Mouse (Mus musculus): ENCODE measurements around the gene Mmp25.

Mmp25 gene

DNA sequence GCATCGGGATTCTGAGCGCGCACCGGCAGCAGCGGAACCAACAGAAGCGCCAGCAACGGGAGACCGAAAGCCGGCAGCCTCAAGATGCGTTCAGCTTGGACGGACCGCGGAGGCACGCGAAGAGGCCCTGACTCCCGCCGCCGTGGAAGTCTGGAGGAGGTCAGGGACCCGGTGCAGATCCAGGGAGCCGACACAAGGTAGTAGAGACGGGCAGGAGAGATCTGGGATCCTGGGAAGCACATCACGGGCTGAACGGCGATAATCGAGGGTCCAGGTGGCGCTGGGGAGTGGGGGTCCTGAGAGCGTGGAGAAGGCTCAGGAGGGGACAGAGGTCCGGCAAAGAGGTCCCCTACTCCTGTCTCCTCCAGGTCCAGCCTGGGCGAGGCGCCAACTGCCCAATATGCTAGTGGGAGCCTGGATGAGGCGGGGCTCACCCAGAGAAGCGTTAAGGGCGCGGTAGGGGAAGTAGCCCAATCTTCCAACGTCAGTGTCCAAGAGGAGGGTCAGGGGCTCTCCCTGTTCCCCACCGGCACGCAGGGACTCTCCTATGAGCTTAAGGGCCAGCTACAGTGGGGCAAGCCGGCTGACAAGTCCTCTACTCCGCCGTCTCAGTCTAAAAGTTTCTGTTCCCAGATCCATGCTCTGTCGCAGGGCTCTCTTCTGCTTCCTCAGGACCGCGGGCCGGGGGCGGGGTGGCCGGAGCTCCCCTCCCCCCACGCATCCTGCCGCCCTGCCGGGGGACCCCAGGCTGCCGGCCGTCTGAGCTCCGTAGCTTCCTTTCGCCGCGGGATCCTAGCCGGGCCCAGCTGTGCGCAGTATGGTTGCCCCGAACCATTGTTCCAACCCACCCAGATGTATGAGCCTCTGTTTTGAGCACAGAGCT, at the start of gene Mmp25:
Mmp25 (minus strand) TSS at position 665 of the 883 bp plus-strand sequence.
- DNase-seq (ENCODE audit: low read depth, low spot score): no peak
- Histone ChIP-seq H3K36me3 (ENCODE audit: control insufficient read depth, insufficient read depth, low read length, poor library complexity, severe bottlenecking) (no peaks in the 10 kb centered on the region), H3K27me3 (ENCODE audit: control insufficient read depth, insufficient read depth, low read length, poor library complexity, severe bottlenecking) (no peaks in the 10 kb centered on the region; the same call in 1 of the 2 replicates)

DNA sequence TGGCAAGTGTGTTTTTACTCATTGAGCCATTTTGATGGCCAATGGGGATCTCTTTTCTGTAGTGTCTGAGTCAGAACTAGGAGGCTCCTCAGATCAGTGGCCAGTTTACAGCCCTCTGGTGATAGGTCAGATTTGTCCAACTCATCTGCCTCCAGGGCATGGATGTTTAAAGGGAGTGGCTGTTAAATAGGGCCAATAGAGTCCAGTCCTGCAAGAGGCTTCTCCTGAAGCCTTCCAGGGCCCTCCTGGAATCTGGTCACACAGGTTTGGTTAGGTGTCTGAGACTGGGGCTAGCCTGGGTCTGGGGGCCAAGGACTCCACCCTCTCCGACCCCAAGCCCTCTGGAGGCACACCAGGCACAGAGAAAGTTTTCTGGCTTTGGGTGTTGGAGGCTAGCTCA, 49.4 kb upstream of the Mmp25 start:
- DNase-seq (ENCODE audit: low read depth, low spot score): no peak
- Histone ChIP-seq H3K27me3 (ENCODE audit: control insufficient read depth, insufficient read depth, low read length, poor library complexity, severe bottlenecking) (no peaks in the 10 kb centered on the region; the same call in 1 of the 2 replicates), H3K36me3 (ENCODE audit: control insufficient read depth, insufficient read depth, low read length, poor library complexity, severe bottlenecking) (no peaks in the 10 kb centered on the region)

DNA sequence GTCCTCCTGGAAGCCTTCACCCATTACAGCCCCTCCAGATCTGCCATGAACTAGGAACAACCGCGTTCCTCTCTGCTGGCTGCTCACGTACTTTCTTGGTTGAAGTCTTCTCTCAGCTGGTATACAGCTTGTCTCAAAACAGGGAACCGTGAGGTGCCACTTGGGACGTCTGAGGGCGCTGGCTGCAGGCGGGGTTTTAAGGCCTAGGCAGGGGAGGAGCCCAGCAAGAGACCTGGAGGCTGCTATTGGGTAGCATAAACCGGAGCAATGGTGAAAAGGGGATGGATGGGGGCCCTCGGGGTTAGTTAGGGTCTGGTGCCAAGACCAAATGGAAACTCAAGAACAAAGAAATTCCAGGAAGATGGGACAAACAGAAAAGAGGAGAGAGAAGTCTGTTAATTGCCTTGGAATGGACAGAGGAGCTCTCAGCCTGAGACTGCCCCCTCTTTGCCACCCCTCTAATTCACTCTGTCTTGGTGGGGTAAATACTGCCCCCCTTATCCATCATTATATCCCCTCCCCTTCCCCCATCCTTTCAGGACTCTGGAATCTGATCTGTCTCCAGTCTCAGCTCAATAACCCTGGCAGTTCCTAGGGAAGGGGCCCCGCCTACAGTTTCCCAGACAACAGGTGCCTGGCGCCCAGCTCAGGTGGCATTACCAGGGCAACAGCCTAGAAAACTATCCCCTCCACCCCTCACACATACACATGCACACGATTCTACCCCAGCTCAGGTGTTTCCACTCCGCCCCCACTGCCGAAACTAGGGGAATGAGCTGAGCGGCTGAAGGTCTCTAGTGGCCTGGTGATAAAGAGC, 39.0 kb upstream of the Mmp25 start, which contains the start of gene Cldn9:
Cldn9 (minus strand) TSS at position 171 of the 817 bp plus-strand sequence.
- Histone ChIP-seq H3K36me3 (ENCODE audit: control insufficient read depth, insufficient read depth, low read length, poor library complexity, severe bottlenecking) (no peaks in the 10 kb centered on the region), H3K27me3 (ENCODE audit: control insufficient read depth, insufficient read depth, low read length, poor library complexity, severe bottlenecking) (peaks cover 5% of the 10 kb centered on the region; the same call in 1 of the 2 replicates)
- DNase-seq (ENCODE audit: low read depth, low spot score): no peak

DNA sequence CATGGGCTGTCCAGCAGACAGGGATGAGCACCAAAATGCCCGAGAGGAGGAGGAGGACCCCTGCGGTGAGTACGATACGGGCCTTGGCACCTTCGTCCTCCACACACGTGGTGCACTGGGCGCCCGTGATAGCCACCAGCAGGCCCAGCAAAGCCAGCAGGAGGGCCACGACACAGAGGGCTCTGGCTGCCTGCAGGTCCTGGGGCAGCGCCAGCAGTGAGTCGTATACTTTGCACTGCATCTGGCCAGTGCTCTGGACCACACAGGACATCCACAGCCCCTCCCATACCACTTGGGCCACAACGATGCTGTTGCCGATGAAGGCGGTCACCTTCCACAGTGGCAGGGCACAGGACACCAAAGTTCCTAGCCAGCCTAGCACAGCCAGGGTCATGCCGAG, 38.1 kb upstream of the Mmp25 start:
- H3K27me3 ChIP-seq (ENCODE audit: control insufficient read depth, insufficient read depth, low read length, poor library complexity, severe bottlenecking): peaks cover 5% of the 10 kb centered on the region; the same call in 1 of the 2 replicates
- no peaks in the 10 kb centered on the region for H3K36me3 ChIP-seq (ENCODE audit: control insufficient read depth, insufficient read depth, low read length, poor library complexity, severe bottlenecking)

DNA sequence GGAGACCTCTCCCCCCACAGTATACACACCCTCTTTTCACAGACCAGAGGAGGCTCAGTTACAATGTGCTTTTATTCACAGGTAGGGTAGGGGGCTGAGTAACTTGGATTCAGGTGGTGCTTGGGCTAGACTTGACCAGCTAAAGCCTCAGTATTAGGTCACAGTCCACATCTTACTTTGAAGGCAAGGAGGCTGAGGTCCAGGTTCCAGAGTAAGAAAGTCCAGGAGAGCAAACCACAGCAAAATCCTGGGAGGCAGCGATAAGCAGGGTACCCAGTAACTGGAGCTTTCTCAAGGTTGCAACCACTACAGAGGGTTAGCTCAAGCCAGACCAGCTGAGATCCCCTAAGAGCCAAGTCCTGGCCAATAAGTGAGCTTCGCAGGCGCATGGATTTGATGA, 37.5 kb upstream of the Mmp25 start:
- peaks cover 5% of the 10 kb centered on the region; the same call in 1 of the 2 replicates for H3K27me3 ChIP-seq (ENCODE audit: control insufficient read depth, insufficient read depth, low read length, poor library complexity, severe bottlenecking)
- DNase-seq (ENCODE audit: low read depth, low spot score): no peak
- H3K36me3 ChIP-seq (ENCODE audit: control insufficient read depth, insufficient read depth, low read length, poor library complexity, severe bottlenecking): no peaks in the 10 kb centered on the region

More for the DNA sequence above, 38.1 kb upstream of the Mmp25 start:
- DNase-seq (ENCODE audit: low read depth, low spot score): no peak

DNA sequence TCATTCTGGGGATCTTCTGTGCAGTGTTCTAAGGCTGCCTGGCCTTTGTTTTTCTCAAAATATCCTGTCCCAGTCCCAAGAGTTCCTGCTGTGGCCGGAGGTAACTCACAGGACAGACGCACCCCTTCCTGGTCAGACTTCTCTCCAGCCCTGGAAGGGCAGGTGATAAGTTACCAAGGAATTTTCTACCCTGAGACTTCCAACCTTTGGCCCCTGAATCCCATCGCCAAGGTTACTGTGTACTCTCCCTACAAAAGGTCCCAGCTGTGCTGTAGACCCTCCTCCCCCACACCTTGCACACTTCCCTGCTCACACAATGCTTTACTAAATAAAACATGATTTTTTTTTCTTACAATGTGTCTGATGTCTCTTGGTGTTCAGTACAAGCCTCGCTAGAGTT, 37.0 kb upstream of the Mmp25 start:
- H3K27me3 ChIP-seq (ENCODE audit: control insufficient read depth, insufficient read depth, low read length, poor library complexity, severe bottlenecking): peaks cover 5% of the 10 kb centered on the region; the same call in 1 of the 2 replicates
- DNase-seq (ENCODE audit: low read depth, low spot score): no peak
- H3K36me3 ChIP-seq (ENCODE audit: control insufficient read depth, insufficient read depth, low read length, poor library complexity, severe bottlenecking): no peaks in the 10 kb centered on the region

DNA sequence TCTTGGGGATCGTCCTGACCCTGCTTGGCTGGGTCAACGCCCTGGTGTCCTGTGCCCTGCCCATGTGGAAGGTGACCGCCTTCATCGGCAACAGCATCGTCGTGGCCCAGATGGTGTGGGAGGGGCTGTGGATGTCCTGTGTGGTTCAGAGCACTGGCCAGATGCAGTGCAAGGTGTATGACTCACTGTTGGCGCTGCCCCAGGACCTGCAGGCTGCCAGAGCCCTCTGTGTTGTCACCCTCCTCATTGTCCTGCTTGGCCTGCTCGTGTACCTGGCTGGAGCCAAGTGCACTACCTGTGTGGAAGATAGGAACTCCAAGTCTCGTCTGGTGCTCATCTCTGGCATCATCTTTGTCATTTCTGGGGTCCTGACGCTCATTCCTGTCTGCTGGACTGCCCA, 36.0 kb upstream of the Mmp25 start:
- DNase-seq (ENCODE audit: low read depth, low spot score): no peak
- Histone ChIP-seq H3K36me3 (ENCODE audit: control insufficient read depth, insufficient read depth, low read length, poor library complexity, severe bottlenecking) (no peaks in the 10 kb centered on the region), H3K27me3 (ENCODE audit: control insufficient read depth, insufficient read depth, low read length, poor library complexity, severe bottlenecking) (peaks cover 5% of the 10 kb centered on the region; the same call in 1 of the 2 replicates)

DNA sequence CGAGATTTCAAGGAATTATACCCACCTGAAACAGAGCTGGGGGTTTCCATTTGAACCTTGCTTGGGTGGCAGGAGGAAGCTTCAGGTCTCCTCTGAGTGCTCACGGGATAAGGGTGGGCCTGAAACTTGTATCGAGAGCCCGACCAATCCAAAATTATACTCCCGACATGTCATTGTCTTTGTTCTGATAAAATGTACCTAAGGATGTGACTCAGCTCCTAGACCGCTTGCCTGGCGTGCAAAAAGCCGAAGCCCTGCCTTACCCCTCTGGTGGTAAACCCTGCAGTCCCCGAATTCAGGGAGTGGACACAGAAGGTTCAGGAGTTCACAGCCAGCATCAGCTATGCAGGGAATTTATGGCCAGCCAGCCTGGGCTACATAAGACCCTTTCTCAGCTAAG, 35.3 kb upstream of the Mmp25 start:
- DNase-seq (ENCODE audit: low read depth, low spot score): no peak
- Histone ChIP-seq H3K27me3 (ENCODE audit: control insufficient read depth, insufficient read depth, low read length, poor library complexity, severe bottlenecking) (peaks cover 5% of the 10 kb centered on the region; the same call in 1 of the 2 replicates), H3K36me3 (ENCODE audit: control insufficient read depth, insufficient read depth, low read length, poor library complexity, severe bottlenecking) (no peaks in the 10 kb centered on the region)

DNA sequence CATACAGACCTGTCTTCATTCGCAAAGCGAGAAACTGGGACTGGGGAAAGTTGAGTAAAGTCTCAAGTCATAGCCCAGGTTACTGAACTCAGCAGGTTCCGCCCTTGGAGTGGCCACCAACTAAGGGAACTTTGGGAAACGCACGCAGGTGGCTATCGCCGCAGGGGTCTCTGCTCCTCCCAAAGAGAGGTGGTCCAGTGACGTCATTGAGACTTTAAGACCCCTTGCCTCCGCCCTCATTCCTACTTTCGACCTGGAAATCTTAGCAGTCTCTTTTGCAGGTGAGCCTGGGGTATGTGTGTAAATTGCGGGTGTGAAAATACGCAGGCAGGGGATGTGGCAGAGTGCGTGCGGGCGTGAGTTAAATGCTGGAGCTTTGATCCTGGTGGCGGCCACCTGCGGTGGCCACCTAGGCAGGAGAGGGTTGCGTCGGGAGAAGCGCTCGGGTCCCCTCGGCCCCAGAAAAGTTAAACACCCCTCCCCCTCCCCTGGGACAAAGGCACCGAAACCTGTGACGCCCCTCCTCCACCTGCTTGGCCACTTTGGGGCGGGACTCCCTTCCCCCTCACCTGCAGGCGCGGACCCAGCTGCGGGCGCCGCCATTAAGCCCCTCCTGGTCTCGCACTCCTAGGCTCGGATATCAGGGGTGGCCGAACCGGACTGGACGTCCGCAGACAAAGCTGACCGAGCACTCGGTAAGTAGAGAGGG, 34.2 kb upstream of the Mmp25 start, which contains the start of gene Cldn6:
Cldn6 (plus strand) TSS at position 123 of the 709 bp plus-strand sequence.
- no peaks in the 10 kb centered on the region for H3K36me3 ChIP-seq (ENCODE audit: control insufficient read depth, insufficient read depth, low read length, poor library complexity, severe bottlenecking)
- no peak for DNase-seq (ENCODE audit: low read depth, low spot score)
- peaks cover 5% of the 10 kb centered on the region; the same call in 1 of the 2 replicates for H3K27me3 ChIP-seq (ENCODE audit: control insufficient read depth, insufficient read depth, low read length, poor library complexity, severe bottlenecking)

DNA sequence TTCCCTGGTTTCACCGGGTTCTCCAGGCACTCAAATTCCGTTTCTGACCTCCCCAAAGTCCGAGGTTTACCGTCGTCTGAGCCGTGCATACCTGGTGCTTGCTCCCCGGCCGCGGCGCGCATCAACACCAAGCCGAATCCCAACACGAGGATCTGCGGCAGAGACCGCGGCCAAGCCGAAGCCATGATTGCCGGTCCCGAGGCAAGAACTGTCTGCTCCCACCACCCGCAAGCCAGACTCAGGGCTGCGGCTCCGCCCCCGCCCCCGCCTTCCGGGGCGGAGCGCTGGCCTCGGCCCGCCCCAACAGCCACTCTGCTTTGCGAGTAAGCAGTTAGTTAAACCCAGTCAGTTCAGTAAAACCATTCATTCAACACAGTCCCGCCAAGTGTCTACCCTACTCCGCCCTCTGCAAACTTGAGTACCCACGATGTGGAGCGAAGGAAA, 32.2 kb upstream of the Mmp25 start, which contains the start of gene Tnfrsf12a:
Tnfrsf12a (minus strand) TSS at position 233 of the 444 bp plus-strand sequence.
- H3K36me3 ChIP-seq (ENCODE audit: control insufficient read depth, insufficient read depth, low read length, poor library complexity, severe bottlenecking): no peaks in the 10 kb centered on the region
- H3K27me3 ChIP-seq (ENCODE audit: control insufficient read depth, insufficient read depth, low read length, poor library complexity, severe bottlenecking): 0 out of 2 replicates have a peak, but pooled peaks cover 3% of the 10 kb centered on the region
- DNase-seq (ENCODE audit: low read depth, low spot score): peak; percentile 90

DNA sequence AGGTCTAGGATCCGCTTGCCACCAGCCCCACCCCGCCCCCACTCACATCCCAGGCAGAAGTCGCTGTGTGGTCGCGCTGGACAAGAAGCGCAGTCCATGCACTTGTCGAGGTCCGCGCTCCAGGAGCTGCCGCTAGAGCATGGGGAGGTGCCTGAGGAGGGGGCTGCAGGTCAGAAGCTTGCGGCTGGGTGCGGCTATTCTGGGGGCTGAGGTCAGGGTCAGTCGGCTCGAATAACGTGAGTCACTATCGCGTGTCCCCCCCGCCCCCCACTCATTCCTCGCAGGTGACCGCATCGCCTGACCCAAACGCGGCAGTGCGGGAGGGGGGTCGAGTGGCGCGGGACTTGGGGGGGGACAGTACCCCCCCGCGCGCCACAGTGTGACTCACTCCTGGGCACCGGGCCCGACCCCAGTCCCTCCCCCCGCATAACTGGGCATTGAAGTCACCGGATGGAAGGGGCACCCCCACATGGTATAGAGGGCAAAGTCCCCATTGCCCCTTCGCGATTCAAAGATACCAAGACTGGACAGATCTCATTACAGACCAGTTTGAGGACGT, 31.5 kb upstream of the Mmp25 start:
- H3K36me3 ChIP-seq (ENCODE audit: control insufficient read depth, insufficient read depth, low read length, poor library complexity, severe bottlenecking): no peaks in the 10 kb centered on the region
- 0 out of 2 replicates have a peak, but pooled peaks cover 3% of the 10 kb centered on the region for H3K27me3 ChIP-seq (ENCODE audit: control insufficient read depth, insufficient read depth, low read length, poor library complexity, severe bottlenecking)
- DNase-seq (ENCODE audit: low read depth, low spot score): peak; percentile 42

DNA sequence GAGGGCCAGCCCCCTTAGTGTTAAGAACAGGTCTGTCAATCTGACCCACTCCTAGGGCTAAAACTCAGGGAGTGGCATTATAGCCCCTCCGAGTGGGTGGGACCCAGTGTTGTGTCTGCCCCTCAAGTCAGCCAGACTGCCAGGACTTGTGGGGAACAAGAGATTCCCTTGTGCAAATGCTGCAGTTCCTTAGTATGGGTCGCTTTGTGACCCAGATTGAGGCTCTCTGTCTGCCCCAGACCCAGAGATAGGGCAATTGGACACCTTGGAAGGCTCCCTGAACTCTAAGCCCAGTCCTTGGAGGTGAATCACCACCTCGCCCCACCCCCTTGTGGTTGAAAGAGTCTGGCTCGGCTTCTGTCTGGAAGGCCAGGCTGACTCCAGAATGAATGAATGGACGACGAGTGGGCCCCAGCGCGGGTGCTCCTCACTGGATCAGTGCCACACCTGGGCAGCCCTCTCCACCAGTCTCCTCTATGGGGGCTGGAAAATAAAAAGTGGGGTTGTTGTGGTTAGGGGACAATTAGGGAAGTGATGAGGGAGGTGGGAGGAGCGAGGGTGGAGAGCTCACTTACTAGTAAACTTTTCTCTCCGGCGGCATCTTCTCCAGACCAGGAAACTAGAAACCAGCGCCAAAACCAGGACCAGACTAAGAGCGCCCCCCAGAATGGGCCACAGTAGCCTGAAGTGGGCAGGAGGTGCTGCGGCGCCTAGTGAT, 30.6 kb upstream of the Mmp25 start:
- peak; percentile 57 for DNase-seq (ENCODE audit: low read depth, low spot score)
- H3K36me3 ChIP-seq (ENCODE audit: control insufficient read depth, insufficient read depth, low read length, poor library complexity, severe bottlenecking): no peaks in the 10 kb centered on the region
- H3K27me3 ChIP-seq (ENCODE audit: control insufficient read depth, insufficient read depth, low read length, poor library complexity, severe bottlenecking): 0 out of 2 replicates have a peak, but pooled peaks cover 3% of the 10 kb centered on the region

DNA sequence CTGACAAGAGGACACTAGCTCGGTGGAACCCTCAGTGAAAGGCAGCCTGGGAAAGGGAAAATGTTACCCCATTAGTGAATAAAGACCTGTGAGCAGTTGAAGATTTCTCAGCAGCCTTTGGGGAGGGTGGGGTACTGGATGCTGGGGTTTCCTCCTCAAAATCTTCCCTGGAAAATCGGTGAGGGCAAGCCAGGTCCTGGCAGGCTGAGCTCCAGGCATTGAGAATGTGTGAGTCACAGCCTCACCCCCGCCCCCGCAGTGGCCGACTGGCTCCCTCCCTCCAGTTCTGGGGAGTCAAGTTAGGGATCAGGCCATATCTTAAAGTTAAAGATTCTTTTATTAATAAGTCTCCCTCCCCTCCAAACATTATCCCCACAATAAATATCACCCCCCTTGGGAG, 30.1 kb upstream of the Mmp25 start:
- H3K27me3 ChIP-seq (ENCODE audit: control insufficient read depth, insufficient read depth, low read length, poor library complexity, severe bottlenecking): no peaks in the 10 kb centered on the region
- no peaks in the 10 kb centered on the region for H3K36me3 ChIP-seq (ENCODE audit: control insufficient read depth, insufficient read depth, low read length, poor library complexity, severe bottlenecking)
- DNase-seq (ENCODE audit: low read depth, low spot score): no peak

All from splenic B cell, adult 2 months (primary cell).